Mouse (Mus musculus) Muller cell, postnatal 12 days (primary cell): Measurements from ENCODE around the gene Ubqln1.

Source experiments
- DNase-seq: peaks from one replicate; pipeline ENCODE4 v3.0.0-alpha.2; 2015; ENCODE audit errors: inconsistent ontology term

The Ubqln1 gene

GRCm38 (mm10) chr13:58201343-58201742 is 14.1 kb downstream of the Ubqln1 start:
- DNase-seq = no peak

GRCm38 (mm10) chr13:58197981-58198640 is 17.3 kb downstream of the Ubqln1 start:
- DNase-seq = no peak

GRCm38 (mm10) chr13:58197211-58197610 is 18.2 kb downstream of the Ubqln1 start:
- no peak for DNase-seq

- no peak for DNase-seq
Observed at GRCm38 (mm10) chr13:58194908-58195307, 20.5 kb downstream of the Ubqln1 start.

- no peak for DNase-seq
Observed at GRCm38 (mm10) chr13:58193221-58193620, 22.2 kb downstream of the Ubqln1 start.

GRCm38 (mm10) chr13:58192146-58192545 is 23.3 kb downstream of the Ubqln1 start:
- no peak for DNase-seq

- DNase-seq = no peak
Observed at GRCm38 (mm10) chr13:58191516-58191915, 23.9 kb downstream of the Ubqln1 start.

GRCm38 (mm10) chr13:58189473-58189872 is 26.0 kb downstream of the Ubqln1 start:
- DNase-seq = no peak

- peak; percentile 84 for DNase-seq
Observed at GRCm38 (mm10) chr13:58188412-58188811, 27.0 kb downstream of the Ubqln1 start.

- no peak for DNase-seq
Observed at GRCm38 (mm10) chr13:58187751-58188150, 27.7 kb downstream of the Ubqln1 start.

GRCm38 (mm10) chr13:58186281-58186680 is 29.2 kb downstream of the Ubqln1 start:
- DNase-seq = no peak

GRCm38 (mm10) chr13:58184111-58184510 is 31.3 kb downstream of the Ubqln1 start:
- no peak for DNase-seq

- DNase-seq = no peak
Observed at GRCm38 (mm10) chr13:58181607-58182551, 33.6 kb downstream of the Ubqln1 start.

- no peak for DNase-seq
Observed at GRCm38 (mm10) chr13:58177511-58178208, 37.8 kb downstream of the Ubqln1 start.

GRCm38 (mm10) chr13:58176105-58176504 is 39.3 kb downstream of the Ubqln1 start:
- no peak for DNase-seq

- DNase-seq = no peak
Observed at GRCm38 (mm10) chr13:58168119-58168518, 47.3 kb downstream of the Ubqln1 start.

GRCm38 (mm10) chr13:58163343-58163742 is 52.1 kb downstream of the Ubqln1 start:
- no peak for DNase-seq

- no peak for DNase-seq
Observed at GRCm38 (mm10) chr13:58160761-58161160, 54.7 kb downstream of the Ubqln1 start.

- DNase-seq = peak; percentile 86
Observed at GRCm38 (mm10) chr13:58158099-58158912, 57.1 kb downstream of the Ubqln1 start.

GRCm38 (mm10) chr13:58157447-58158098 is 57.9 kb downstream of the Ubqln1 start, which contains the start of gene Idnk:
Gene Idnk, plus strand, starts transcription at chr13:58157649.
- peak; percentile 93 for DNase-seq

- no peak for DNase-seq
Observed at GRCm38 (mm10) chr13:58157036-58157435, 58.4 kb downstream of the Ubqln1 start.
